Mouse (Mus musculus): ENCODE data around the gene Pde11a. TPM values are rescaled to one million over a fixed set of nuclear protein-coding genes. Genes with fewer than 3 reads are reported as not detected.
A peak's percentile ranks its signal among the peaks of the same experiment; 100 is the strongest.

Pde11a gene
- polyA plus RNA-seq, 1 experiment from 2014 or later, result 0.52 TPM

- no peaks in the 10 kb centered on the region for H3K9me3 ChIP-seq (ENCODE audit: control insufficient read depth, low read length)
- no peaks in the 10 kb centered on the region for H3K36me3 ChIP-seq (ENCODE audit: control insufficient read depth, insufficient read depth, low read length)
- H3K27ac ChIP-seq (replicated peaks; ENCODE audit: low read depth, low read length), result no peak overlapping the region
- H3K4me1 ChIP-seq (ENCODE audit: control insufficient read depth, insufficient read depth, low read length), result peaks cover 7% of the 10 kb centered on the region; the same call in 1 of the 2 replicates
- WGBS, result 32% methylated on average over 12 of the region's 12 CpGs
- H3K9ac ChIP-seq (ENCODE audit: low read length), result no peak overlapping the region
- DNase-seq (ENCODE audit: low spot score), result no peak
- H3K4me3 ChIP-seq (ENCODE audit: low read depth, low read length), result no peak overlapping the region
- no peaks in the 10 kb centered on the region for H3K27me3 ChIP-seq (ENCODE audit: control insufficient read depth, insufficient read depth, low read length)
- ATAC-seq (ENCODE audit: insufficient number of reproducible peaks, low FRiP score, low TSS enrichment, low read depth), result no peak
- H3K4me2 ChIP-seq (ENCODE audit: low read depth, severe bottlenecking), result no peak overlapping the region
Measured at GRCm38 (mm10) chr2:75999636-76000035, 338.9 kb downstream of the Pde11a start.

GRCm38 (mm10) chr2:75998692-75999091 is 339.9 kb downstream of the Pde11a start:
- H3K27me3 ChIP-seq (ENCODE audit: control insufficient read depth, insufficient read depth, low read length), result no peaks in the 10 kb centered on the region
- peaks cover 7% of the 10 kb centered on the region; the same call in 1 of the 2 replicates for H3K4me1 ChIP-seq (ENCODE audit: control insufficient read depth, insufficient read depth, low read length)
- H3K4me2 ChIP-seq (ENCODE audit: low read depth, severe bottlenecking), result no peak overlapping the region
- DNase-seq (ENCODE audit: low spot score) (no peak), ATAC-seq (ENCODE audit: insufficient number of reproducible peaks, low FRiP score, low TSS enrichment, low read depth) (no peak)
- no peaks in the 10 kb centered on the region for H3K36me3 ChIP-seq (ENCODE audit: control insufficient read depth, insufficient read depth, low read length)
- H3K4me3 ChIP-seq (ENCODE audit: low read depth, low read length), result no peak overlapping the region
- 32% methylated on average over 8 of the region's 8 CpGs for WGBS
- no peaks in the 10 kb centered on the region for H3K9me3 ChIP-seq (ENCODE audit: control insufficient read depth, low read length)
- H3K9ac ChIP-seq (ENCODE audit: low read length), result no peak overlapping the region
- no peak overlapping the region for H3K27ac ChIP-seq (replicated peaks; ENCODE audit: low read depth, low read length)

GRCm38 (mm10) chr2:75997726-75998125 is 340.8 kb downstream of the Pde11a start:
- DNase-seq (ENCODE audit: low spot score) (no peak), ATAC-seq (ENCODE audit: insufficient number of reproducible peaks, low FRiP score, low TSS enrichment, low read depth) (no peak)
- H3K9ac ChIP-seq (ENCODE audit: low read length), result no peak overlapping the region
- H3K27me3 ChIP-seq (ENCODE audit: control insufficient read depth, insufficient read depth, low read length), result no peaks in the 10 kb centered on the region
- WGBS, result 42% methylated on average over 12 of the region's 12 CpGs
- H3K4me3 ChIP-seq (ENCODE audit: low read depth, low read length), result no peak overlapping the region
- H3K4me1 ChIP-seq (ENCODE audit: control insufficient read depth, insufficient read depth, low read length), result peaks cover 7% of the 10 kb centered on the region; the same call in 1 of the 2 replicates
- H3K36me3 ChIP-seq (ENCODE audit: control insufficient read depth, insufficient read depth, low read length), result no peaks in the 10 kb centered on the region
- no peaks in the 10 kb centered on the region for H3K9me3 ChIP-seq (ENCODE audit: control insufficient read depth, low read length)
- no peak overlapping the region for H3K27ac ChIP-seq (replicated peaks; ENCODE audit: low read depth, low read length)
- no peak overlapping the region for H3K4me2 ChIP-seq (ENCODE audit: low read depth, severe bottlenecking)

- no peaks in the 10 kb centered on the region for H3K36me3 ChIP-seq (ENCODE audit: control insufficient read depth, insufficient read depth, low read length)
- H3K9me3 ChIP-seq (ENCODE audit: control insufficient read depth, low read length), result no peaks in the 10 kb centered on the region
- peaks cover 24% of the 10 kb centered on the region for H3K4me1 ChIP-seq (ENCODE audit: control insufficient read depth, insufficient read depth, low read length)
- H3K4me3 ChIP-seq (ENCODE audit: low read depth, low read length), result no peak overlapping the region
- 94% methylated on average over 11 of the region's 11 CpGs for WGBS
- no peaks in the 10 kb centered on the region for H3K27me3 ChIP-seq (ENCODE audit: control insufficient read depth, insufficient read depth, low read length)
- ATAC-seq (ENCODE audit: insufficient number of reproducible peaks, low FRiP score, low TSS enrichment, low read depth), result no peak
- no peak overlapping the region for H3K27ac ChIP-seq (replicated peaks; ENCODE audit: low read depth, low read length)
- no peak overlapping the region for H3K9ac ChIP-seq (ENCODE audit: low read length)
- no peak overlapping the region for H3K4me2 ChIP-seq (ENCODE audit: low read depth, severe bottlenecking)
- DNase-seq (ENCODE audit: low spot score), result no peak
Measured at GRCm38 (mm10) chr2:75994841-75995240, 343.7 kb downstream of the Pde11a start.

GRCm38 (mm10) chr2:75991581-75992205 is 346.9 kb downstream of the Pde11a start:
- WGBS, result 8% methylated on average over 6 of the region's 6 CpGs
- no peaks in the 10 kb centered on the region for H3K36me3 ChIP-seq (ENCODE audit: control insufficient read depth, insufficient read depth, low read length)
- DNase-seq (ENCODE audit: low spot score), result no peak
- peak overlapping the region; percentile 0; the same call in 1 of the 2 replicates for H3K9ac ChIP-seq (ENCODE audit: low read length)
- H3K9me3 ChIP-seq (ENCODE audit: control insufficient read depth, low read length), result no peaks in the 10 kb centered on the region
- no peaks in the 10 kb centered on the region for H3K27me3 ChIP-seq (ENCODE audit: control insufficient read depth, insufficient read depth, low read length)
- H3K4me2 ChIP-seq (ENCODE audit: low read depth, severe bottlenecking), result no peak overlapping the region
- H3K27ac ChIP-seq (replicated peaks; ENCODE audit: low read depth, low read length), result peak overlapping the region; percentile 62; the same call in 1 of the 2 replicates
- ATAC-seq (ENCODE audit: insufficient number of reproducible peaks, low FRiP score, low TSS enrichment, low read depth), result 0 out of 2 replicates have a peak, but pooled peaks have one; percentile 28
- H3K4me1 ChIP-seq (ENCODE audit: control insufficient read depth, insufficient read depth, low read length), result peaks cover 29% of the 10 kb centered on the region
- H3K4me3 ChIP-seq (ENCODE audit: low read depth, low read length), result no peak overlapping the region

GRCm38 (mm10) chr2:75990885-75991539 is 347.6 kb downstream of the Pde11a start:
- no peak for ATAC-seq (ENCODE audit: insufficient number of reproducible peaks, low FRiP score, low TSS enrichment, low read depth)

GRCm38 (mm10) chr2:75989694-75990093 is 348.9 kb downstream of the Pde11a start:
- H3K27ac ChIP-seq (replicated peaks; ENCODE audit: low read depth, low read length), result peak overlapping the region; percentile 61
- no peaks in the 10 kb centered on the region for H3K36me3 ChIP-seq (ENCODE audit: control insufficient read depth, insufficient read depth, low read length)
- ATAC-seq (ENCODE audit: insufficient number of reproducible peaks, low FRiP score, low TSS enrichment, low read depth) (no peak), DNase-seq (ENCODE audit: low spot score) (no peak)
- H3K4me1 ChIP-seq (ENCODE audit: control insufficient read depth, insufficient read depth, low read length), result peaks cover 36% of the 10 kb centered on the region
- 0 out of 2 replicates have a peak overlapping the region, but pooled peaks have one; percentile 22 for H3K9ac ChIP-seq (ENCODE audit: low read length)
- H3K4me2 ChIP-seq (ENCODE audit: low read depth, severe bottlenecking), result no peak overlapping the region
- no peaks in the 10 kb centered on the region for H3K27me3 ChIP-seq (ENCODE audit: control insufficient read depth, insufficient read depth, low read length)
- no peak overlapping the region for H3K4me3 ChIP-seq (ENCODE audit: low read depth, low read length)
- WGBS, result 53% methylated on average over 4 of the region's 4 CpGs
- no peaks in the 10 kb centered on the region for H3K9me3 ChIP-seq (ENCODE audit: control insufficient read depth, low read length)

More at GRCm38 (mm10) chr2:75990885-75991539, 347.6 kb downstream of the Pde11a start:
- 37% methylated on average over 13 of the region's 13 CpGs for WGBS
- H3K4me1 ChIP-seq (ENCODE audit: control insufficient read depth, insufficient read depth, low read length), result peaks cover 34% of the 10 kb centered on the region
- H3K27ac ChIP-seq (replicated peaks; ENCODE audit: low read depth, low read length), result no peak overlapping the region
- H3K27me3 ChIP-seq (ENCODE audit: control insufficient read depth, insufficient read depth, low read length), result no peaks in the 10 kb centered on the region
- H3K4me2 ChIP-seq (ENCODE audit: low read depth, severe bottlenecking), result no peak overlapping the region
- no peak overlapping the region for H3K4me3 ChIP-seq (ENCODE audit: low read depth, low read length)
- DNase-seq (ENCODE audit: low spot score), result peak; percentile 85
- H3K9ac ChIP-seq (ENCODE audit: low read length), result no peak overlapping the region
- H3K9me3 ChIP-seq (ENCODE audit: control insufficient read depth, low read length), result no peaks in the 10 kb centered on the region
- H3K36me3 ChIP-seq (ENCODE audit: control insufficient read depth, insufficient read depth, low read length), result no peaks in the 10 kb centered on the region

GRCm38 (mm10) chr2:75988779-75989363 is 349.7 kb downstream of the Pde11a start:
- Histone ChIP-seq H3K4me1 (ENCODE audit: control insufficient read depth, insufficient read depth, low read length) (peaks cover 36% of the 10 kb centered on the region), H3K9me3 (ENCODE audit: control insufficient read depth, low read length) (no peaks in the 10 kb centered on the region), H3K36me3 (ENCODE audit: control insufficient read depth, insufficient read depth, low read length) (no peaks in the 10 kb centered on the region), H3K4me3 (ENCODE audit: low read depth, low read length) (no peak overlapping the region), H3K4me2 (ENCODE audit: low read depth, severe bottlenecking) (no peak overlapping the region), H3K27me3 (ENCODE audit: control insufficient read depth, insufficient read depth, low read length) (no peaks in the 10 kb centered on the region), H3K27ac (replicated peaks; ENCODE audit: low read depth, low read length) (peak overlapping the region; percentile 45; the same call in 1 of the 2 replicates), H3K9ac (ENCODE audit: low read length) (no peak overlapping the region)
- ATAC-seq (ENCODE audit: insufficient number of reproducible peaks, low FRiP score, low TSS enrichment, low read depth) (no peak), DNase-seq (ENCODE audit: low spot score) (no peak)
- 28% methylated on average over 7 of the region's 7 CpGs for WGBS

All from limb, embryonic 11.5 days (tissue).